Mouse (Mus musculus) hindbrain, postnatal 0 days (tissue): ENCODE measurements around the gene Galns. TPM values are rescaled to one million over a fixed set of nuclear protein-coding genes. Genes with fewer than 3 reads are reported as not detected.

ENCODE experiments used
- ATAC-seq: fragments of 200-750 bp; cut with Nextera tagmentation; 2 replicates; pipeline ENCODE4 v1.8.0; 2017; ENCODE audit warnings: mild to moderate bottlenecking, moderate TSS enrichment, moderate library complexity
- DNase-seq: peaks from one replicate; pipeline ENCODE4 v3.0.0-alpha.2; 2015; ENCODE audit warnings: low spot score
- H3K27ac ChIP-seq: fragments of 300-500 bp; sonication (generic); 2 replicates; pipeline ENCODE4 v1.5.1; 2014; ENCODE audit warnings: mild to moderate bottlenecking
- H3K27me3 ChIP-seq: fragments of 300-500 bp; sonication (generic); 2 replicates; pipeline ENCODE4 v1.6.1; 2014; ENCODE audit warnings: low read length, mixed read lengths; ENCODE audit not compliant: insufficient read depth
- H3K36me3 ChIP-seq: fragments of 300-500 bp; sonication (generic); 2 replicates; pipeline ENCODE4 v1.6.1; 2014; ENCODE audit warnings: low read length, mixed read lengths; ENCODE audit not compliant: insufficient read depth
- H3K4me1 ChIP-seq: fragments of 300-500 bp; sonication (generic); 2 replicates; pipeline ENCODE4 v1.6.1; 2014; ENCODE audit warnings: antibody characterized with exemption, low read length, mixed read lengths; ENCODE audit not compliant: insufficient read depth
- H3K4me2 ChIP-seq: fragments of 300-500 bp; sonication (generic); 2 replicates; pipeline ENCODE4 v1.6.1; 2014; ENCODE audit warnings: low read depth, mild to moderate bottlenecking, low read length, moderate library complexity, mixed read lengths
- H3K4me3 ChIP-seq: fragments of 300-500 bp; sonication (generic); 2 replicates; pipeline ENCODE4 v1.5.1; 2014; ENCODE audit warnings: low read length
- H3K9ac ChIP-seq: fragments of 300-500 bp; sonication (generic); replicated peaks from 2 replicates; pipeline ENCODE4 v1.6.1; 2014; ENCODE audit warnings: mild to moderate bottlenecking, low read length, moderate library complexity, mixed read lengths
- H3K9me3 ChIP-seq: fragments of 300-500 bp; sonication (generic); 2 replicates; pipeline ENCODE4 v1.6.1; 2016; ENCODE audit warnings: low read length, mixed read lengths
- CTCF ChIP-seq: IDR thresholded peaks from 2 replicates; pipeline ENCODE4 v1.5.1; 2016; ENCODE audit warnings: antibody characterized with exemption, control low read depth, low read depth
- WGBS: fragments of 180-500 bp; shearing (Covaris S2); extraction: QIAGEN DNeasy Blood & Tissue Kit; methylation state at CpG from one replicate; pipeline ENCODE4 v1.1.7; 2014; 5-methylcytosine and 5-hydroxymethylcytosine counted together
- polyA plus RNA-seq: library from polyadenylated mRNA; unstranded; fragments of >200 nt; fragmentation: Nextera tagmentation; extraction: Ambion mirVana; gene quantifications from 2 replicates; pipeline ENCODE4 v1.2.1, GENCODE M21; 2015
- total RNA-seq: library from RNA; depleted of rRNA; stranded (reverse); fragments of >200 nt; gene quantifications from 2 replicates; pipeline ENCODE4 v1.2.3, GENCODE M21; 2014

Galns gene
- total and polyA plus RNA-seq, 2 experiments from 2014 or later, result 9.1 to 12.0 TPM

DNA sequence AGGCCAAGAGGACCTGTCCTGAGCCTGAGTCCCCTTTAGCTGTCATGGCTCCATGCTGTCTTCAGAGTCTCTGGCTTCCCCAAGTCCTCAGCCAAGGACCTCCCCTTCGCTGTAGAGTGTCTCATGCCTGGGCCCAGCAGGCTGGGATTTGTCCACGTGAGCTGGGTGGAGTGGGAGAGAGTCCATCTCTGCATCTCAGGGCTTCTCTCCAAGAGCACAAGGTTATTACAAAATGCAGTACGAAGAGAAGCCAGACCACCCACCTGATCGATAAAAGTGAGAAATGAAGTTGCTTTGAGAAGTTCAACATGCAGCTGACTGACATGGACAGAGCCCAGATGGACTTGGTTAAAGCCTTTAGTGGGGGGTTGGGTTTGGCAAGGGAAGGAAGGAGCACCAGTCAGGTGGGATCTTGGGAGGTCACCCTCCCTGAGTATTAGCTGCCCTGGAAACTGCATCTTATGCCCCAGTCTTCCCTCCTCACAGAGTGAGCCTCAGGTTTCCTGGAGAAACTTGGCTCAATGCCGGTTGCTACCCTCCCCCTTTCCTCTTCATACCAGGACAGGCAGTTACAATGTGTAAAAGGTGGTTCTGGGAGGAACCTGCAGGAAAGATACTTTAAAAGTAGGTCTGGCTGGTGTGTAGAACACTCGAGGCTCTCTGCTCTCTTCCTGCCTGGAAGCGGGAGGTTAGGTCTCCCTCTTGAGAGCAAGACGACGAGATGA lies 5.1 kb upstream of the Galns start:
- DNase-seq (no peak), ATAC-seq (no peak)
- Histone ChIP-seq H3K4me1 (peaks cover 6% of the 10 kb centered on the region; the same call in 1 of the 2 replicates), H3K4me2 (no peak overlapping the region), H3K27me3 (no peaks in the 10 kb centered on the region), H3K27ac (no peak overlapping the region), H3K4me3 (no peak overlapping the region), H3K9me3 (no peaks in the 10 kb centered on the region), H3K9ac (no peak overlapping the region), H3K36me3 (0 out of 2 replicates have a peak, but pooled peaks cover 5% of the 10 kb centered on the region)
- no peak for TF ChIP-seq CTCF
- 72% methylated on average over 9 of the region's 9 CpGs for WGBS

GRCm38 (mm10) chr8:122610612-122611277 lies 518 bp downstream of the Galns start:
- H3K9ac ChIP-seq, result peak overlapping the region; percentile 81
- peaks cover 12% of the 10 kb centered on the region for H3K4me1 ChIP-seq
- no peaks in the 10 kb centered on the region for H3K27me3 ChIP-seq
- peak overlapping the region; percentile 87 for H3K27ac ChIP-seq
- H3K9me3 ChIP-seq, result no peaks in the 10 kb centered on the region
- TF ChIP-seq CTCF, result no peak; the same call in 1 of the 2 replicates
- ATAC-seq (0 out of 2 replicates have a peak, but pooled peaks have one; percentile 8), DNase-seq (peak; percentile 40)
- H3K4me2 ChIP-seq, result peak overlapping the region; percentile 77
- H3K4me3 ChIP-seq, result peak overlapping the region; percentile 73
- 0 out of 2 replicates have a peak, but pooled peaks cover 5% of the 10 kb centered on the region for H3K36me3 ChIP-seq
- 2% methylated on average over 20 of the region's 20 CpGs for WGBS

DNA sequence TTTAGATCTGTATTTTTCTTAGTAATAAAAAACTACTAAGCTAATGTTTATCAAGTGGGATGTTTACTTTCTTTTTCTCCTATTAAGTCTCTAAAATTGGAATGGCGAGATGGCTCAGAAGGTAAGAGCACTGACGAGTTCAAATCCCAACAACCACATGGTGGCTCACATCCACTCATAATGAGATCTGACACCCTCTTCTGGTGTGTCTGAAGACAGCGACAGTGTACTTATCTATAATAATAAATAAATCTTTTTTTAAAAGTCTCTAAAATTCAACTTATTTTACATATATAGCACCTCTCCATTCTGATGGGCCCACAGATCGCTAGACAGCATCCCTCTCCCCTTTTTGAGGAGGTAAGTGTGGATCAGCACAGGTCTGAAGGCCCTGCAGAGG lies 1.1 kb downstream of the Galns start:
- Histone ChIP-seq H3K4me1 (peaks cover 12% of the 10 kb centered on the region), H3K9ac (no peak overlapping the region), H3K27me3 (no peaks in the 10 kb centered on the region), H3K4me3 (peak overlapping the region; percentile 73; the same call in 1 of the 2 replicates), H3K4me2 (peak overlapping the region; percentile 77), H3K27ac (no peak overlapping the region), H3K9me3 (no peaks in the 10 kb centered on the region), H3K36me3 (0 out of 2 replicates have a peak, but pooled peaks cover 5% of the 10 kb centered on the region)
- no peak for DNase-seq
- TF ChIP-seq CTCF, result no peak; the same call in 1 of the 2 replicates
- WGBS, result 45% methylated on average over 4 of the region's 4 CpGs
- ATAC-seq, result no peak

GRCm38 (mm10) chr8:122606810-122607209 lies 4.5 kb downstream of the Galns start:
- TF ChIP-seq CTCF, result no peak
- Histone ChIP-seq H3K4me3 (no peak overlapping the region), H3K4me2 (no peak overlapping the region), H3K27ac (no peak overlapping the region), H3K9me3 (no peaks in the 10 kb centered on the region), H3K27me3 (no peaks in the 10 kb centered on the region), H3K4me1 (peaks cover 6% of the 10 kb centered on the region; the same call in 1 of the 2 replicates), H3K9ac (no peak overlapping the region), H3K36me3 (no peaks in the 10 kb centered on the region)
- 83% methylated on average over 11 of the region's 12 CpGs for WGBS
- no peak for DNase-seq
- no peak for ATAC-seq

GRCm38 (mm10) chr8:122605367-122605766 lies 5.9 kb downstream of the Galns start:
- no peak overlapping the region for H3K4me2 ChIP-seq
- H3K4me3 ChIP-seq, result no peak overlapping the region
- no peaks in the 10 kb centered on the region for H3K27me3 ChIP-seq
- H3K9ac ChIP-seq, result no peak overlapping the region
- no peak for ATAC-seq
- 77% methylated on average over 4 of the region's 4 CpGs for WGBS
- H3K4me1 ChIP-seq, result 0 out of 2 replicates have a peak, but pooled peaks cover under 1% of the 10 kb centered on the region
- no peaks in the 10 kb centered on the region for H3K36me3 ChIP-seq
- no peaks in the 10 kb centered on the region for H3K9me3 ChIP-seq
- no peak overlapping the region for H3K27ac ChIP-seq
- DNase-seq, result no peak
- TF ChIP-seq CTCF, result no peak

GRCm38 (mm10) chr8:122604640-122605039 lies 6.6 kb downstream of the Galns start:
- WGBS, result 72% methylated on average over 1 of the region's 1 CpGs
- H3K36me3 ChIP-seq, result no peaks in the 10 kb centered on the region
- H3K4me1 ChIP-seq, result no peaks in the 10 kb centered on the region
- H3K4me3 ChIP-seq, result no peak overlapping the region
- H3K9me3 ChIP-seq, result no peaks in the 10 kb centered on the region
- no peak overlapping the region for H3K9ac ChIP-seq
- no peak for TF ChIP-seq CTCF
- H3K27ac ChIP-seq, result no peak overlapping the region
- H3K27me3 ChIP-seq, result no peaks in the 10 kb centered on the region
- no peak for ATAC-seq
- no peak for DNase-seq
- no peak overlapping the region for H3K4me2 ChIP-seq
